Mouse (Mus musculus): Measurements from ENCODE around the gene Drosha. TPM values are rescaled to one million over a fixed set of nuclear protein-coding genes. Genes with fewer than 3 reads are reported as not detected.
"Not testable (repeated sequence)": the region's sequence is repeated elsewhere in the genome, so short reads cannot be mapped to it uniquely, and the experiment has no call there.

The Drosha gene
- polyA plus RNA-seq, 1 experiment from 2014 or later, result 66.8 TPM

GRCm38 (mm10) chr15:12900428-12901196 is 76.0 kb downstream of the Drosha start:
- H3K36me3 ChIP-seq, result peaks cover 96% of the 10 kb centered on the region
- no peak overlapping the region for H3K27ac ChIP-seq
- 94% methylated on average over 18 of the region's 18 CpGs for WGBS
- no peaks in the 10 kb centered on the region for H3K4me1 ChIP-seq (replicated peaks)
- H3K9me3 ChIP-seq, result no peaks in the 10 kb centered on the region
- no peaks in the 10 kb centered on the region for H3K27me3 ChIP-seq (ENCODE audit: insufficient read depth, poor library complexity, severe bottlenecking)
- no peak for DNase-seq (ENCODE audit: low spot score)
- H3K4me3 ChIP-seq, result no peak overlapping the region

GRCm38 (mm10) chr15:12901197-12901570 is 76.6 kb downstream of the Drosha start:
- 91% methylated on average over 8 of the region's 8 CpGs for whole genome bisulfite sequencing
- Histone ChIP-seq H3K36me3 (peaks cover 95% of the 10 kb centered on the region), H3K4me1 (replicated peaks) (no peaks in the 10 kb centered on the region)

DNA sequence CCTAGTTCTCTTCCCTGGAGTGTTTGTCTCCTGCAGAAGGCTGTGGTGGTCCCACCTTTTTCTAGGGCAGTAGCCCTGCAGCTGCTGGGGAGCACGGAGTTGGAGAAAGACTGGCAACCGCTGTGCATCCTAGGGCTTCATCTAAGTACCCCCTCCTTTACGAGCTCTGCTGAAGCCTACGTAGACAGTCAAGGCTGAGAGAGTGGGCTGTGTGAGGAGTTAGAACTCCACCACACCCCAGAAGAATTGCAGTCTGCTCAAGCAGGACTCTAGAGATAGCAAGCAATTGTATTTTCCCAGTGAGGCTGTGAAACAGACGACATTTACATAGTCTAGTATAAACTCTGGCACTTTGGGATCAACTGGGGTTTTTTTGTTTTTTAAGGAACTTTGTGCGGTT is 79.8 kb downstream of the Drosha start:
- Histone ChIP-seq H3K9me3 (no peaks in the 10 kb centered on the region), H3K4me3 (no peak overlapping the region), H3K27me3 (ENCODE audit: insufficient read depth, poor library complexity, severe bottlenecking) (no peaks in the 10 kb centered on the region), H3K27ac (no peak overlapping the region), H3K4me1 (replicated peaks) (no peaks in the 10 kb centered on the region), H3K36me3 (peaks cover 92% of the 10 kb centered on the region)
- 91% methylated on average over 6 of the region's 6 CpGs for WGBS
- DNase-seq (ENCODE audit: low spot score), result no peak

More at GRCm38 (mm10) chr15:12901197-12901570, 76.6 kb downstream of the Drosha start:
- H3K9me3 ChIP-seq, result no peaks in the 10 kb centered on the region
- no peaks in the 10 kb centered on the region for H3K27me3 ChIP-seq (ENCODE audit: insufficient read depth, poor library complexity, severe bottlenecking)
- no peak overlapping the region for H3K4me3 ChIP-seq
- no peak overlapping the region for H3K27ac ChIP-seq
- no peak for DNase-seq (ENCODE audit: low spot score)

- H3K36me3 ChIP-seq, result peaks cover 89% of the 10 kb centered on the region
- no peaks in the 10 kb centered on the region for H3K27me3 ChIP-seq (ENCODE audit: insufficient read depth, poor library complexity, severe bottlenecking)
- whole genome bisulfite sequencing, result 92% methylated on average over 19 of the region's 19 CpGs
- H3K4me1 ChIP-seq (replicated peaks), result no peaks in the 10 kb centered on the region
- no peak for DNase-seq (ENCODE audit: low spot score)
- H3K4me3 ChIP-seq, result no peak overlapping the region
- H3K27ac ChIP-seq, result no peak overlapping the region
- no peaks in the 10 kb centered on the region for H3K9me3 ChIP-seq
Measured at GRCm38 (mm10) chr15:12907962-12908719, 83.5 kb downstream of the Drosha start.

GRCm38 (mm10) chr15:12908720-12909028 is 84.1 kb downstream of the Drosha start:
- Histone ChIP-seq H3K27ac (no peak overlapping the region), H3K27me3 (ENCODE audit: insufficient read depth, poor library complexity, severe bottlenecking) (no peaks in the 10 kb centered on the region), H3K4me3 (no peak overlapping the region), H3K4me1 (replicated peaks) (no peaks in the 10 kb centered on the region), H3K9me3 (no peaks in the 10 kb centered on the region), H3K36me3 (peaks cover 89% of the 10 kb centered on the region)
- DNase-seq (ENCODE audit: low spot score), result no peak
- 87% methylated on average over 4 of the region's 4 CpGs for WGBS

DNA sequence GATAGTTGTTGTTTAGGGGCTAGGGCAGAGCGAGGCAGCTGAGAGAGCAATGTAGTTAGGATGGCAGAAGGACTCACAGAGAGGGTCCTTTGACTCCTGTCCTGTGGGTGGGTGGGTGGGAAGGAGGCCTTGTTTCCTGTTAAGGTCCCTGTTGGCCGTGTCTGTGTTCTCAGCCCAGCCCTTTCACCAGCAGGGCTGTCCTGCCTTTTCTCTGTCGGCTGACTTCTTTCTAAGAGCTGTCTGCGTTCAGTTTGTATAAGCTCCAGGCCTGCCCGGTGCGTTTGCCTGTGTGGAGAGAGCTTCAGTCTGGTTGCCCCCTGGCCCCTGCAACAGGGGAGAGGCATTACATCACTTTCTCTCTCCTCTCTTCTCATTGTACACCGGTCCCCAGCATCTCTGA is 84.6 kb downstream of the Drosha start:
- H3K27ac ChIP-seq, result no peak overlapping the region
- H3K9me3 ChIP-seq, result no peaks in the 10 kb centered on the region
- H3K36me3 ChIP-seq, result peaks cover 89% of the 10 kb centered on the region
- no peaks in the 10 kb centered on the region for H3K4me1 ChIP-seq (replicated peaks)
- H3K4me3 ChIP-seq, result no peak overlapping the region
- 79% methylated on average over 7 of the region's 7 CpGs for WGBS
- H3K27me3 ChIP-seq (ENCODE audit: insufficient read depth, poor library complexity, severe bottlenecking), result no peaks in the 10 kb centered on the region
- no peak for DNase-seq (ENCODE audit: low spot score)

GRCm38 (mm10) chr15:12911082-12911481 is 86.5 kb downstream of the Drosha start:
- Histone ChIP-seq H3K36me3 (peaks cover 90% of the 10 kb centered on the region), H3K9me3 (no peaks in the 10 kb centered on the region), H3K4me3 (no peak overlapping the region), H3K4me1 (replicated peaks) (no peaks in the 10 kb centered on the region), H3K27ac (no peak overlapping the region), H3K27me3 (ENCODE audit: insufficient read depth, poor library complexity, severe bottlenecking) (no peaks in the 10 kb centered on the region)
- WGBS, result 90% methylated on average over 7 of the region's 7 CpGs
- DNase-seq (ENCODE audit: low spot score), result no peak

GRCm38 (mm10) chr15:12916314-12916815 is 91.8 kb downstream of the Drosha start:
- 84% methylated on average over 10 of the region's 10 CpGs for WGBS
- Histone ChIP-seq H3K27me3 (ENCODE audit: insufficient read depth, poor library complexity, severe bottlenecking) (no peaks in the 10 kb centered on the region), H3K4me3 (no peak overlapping the region), H3K9me3 (no peaks in the 10 kb centered on the region), H3K4me1 (replicated peaks) (no peaks in the 10 kb centered on the region), H3K27ac (no peak overlapping the region), H3K36me3 (peaks cover 93% of the 10 kb centered on the region)
- no peak for DNase-seq (ENCODE audit: low spot score)

DNA sequence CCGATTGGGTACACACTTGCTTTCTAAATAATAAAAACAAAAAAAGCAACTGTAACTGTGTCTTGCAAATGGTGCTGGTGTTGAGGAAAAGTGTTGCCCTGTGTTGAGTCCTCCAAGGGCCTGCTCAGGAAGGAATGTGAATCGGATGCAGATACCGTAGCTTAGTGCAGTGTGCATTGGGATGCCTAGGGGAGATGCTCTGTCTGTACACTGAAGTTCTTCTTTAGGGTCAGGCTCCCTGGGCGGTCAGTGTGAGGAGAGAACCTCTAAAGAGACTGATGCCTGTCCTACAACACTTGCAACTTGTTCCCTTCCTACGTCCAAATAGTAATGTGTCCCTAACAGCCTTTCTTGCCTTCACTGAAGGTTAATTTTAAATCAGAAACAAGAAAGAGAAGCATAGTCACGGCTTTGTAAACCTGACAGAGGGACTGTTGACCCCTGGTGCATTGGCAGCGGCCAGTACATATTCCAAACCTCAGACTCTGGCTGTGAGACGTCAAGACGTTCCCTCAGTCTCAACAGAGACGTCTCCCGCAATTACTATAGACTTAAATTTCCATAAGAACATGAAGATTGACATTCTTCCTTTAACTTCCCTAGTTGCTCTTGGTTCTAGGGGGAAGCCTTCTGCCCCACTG is 94.8 kb downstream of the Drosha start:
- DNase-seq (ENCODE audit: low spot score); H3K9me3 ChIP-seq; H3K27ac ChIP-seq; H3K4me3 ChIP-seq; H3K4me1 ChIP-seq (replicated peaks); H3K27me3 ChIP-seq (ENCODE audit: insufficient read depth, poor library complexity, severe bottlenecking): not testable (repeated sequence)
- H3K36me3 ChIP-seq, result peaks cover 94% of the 10 kb centered on the region
- 75% methylated on average over 11 of the region's 11 CpGs for WGBS

DNA sequence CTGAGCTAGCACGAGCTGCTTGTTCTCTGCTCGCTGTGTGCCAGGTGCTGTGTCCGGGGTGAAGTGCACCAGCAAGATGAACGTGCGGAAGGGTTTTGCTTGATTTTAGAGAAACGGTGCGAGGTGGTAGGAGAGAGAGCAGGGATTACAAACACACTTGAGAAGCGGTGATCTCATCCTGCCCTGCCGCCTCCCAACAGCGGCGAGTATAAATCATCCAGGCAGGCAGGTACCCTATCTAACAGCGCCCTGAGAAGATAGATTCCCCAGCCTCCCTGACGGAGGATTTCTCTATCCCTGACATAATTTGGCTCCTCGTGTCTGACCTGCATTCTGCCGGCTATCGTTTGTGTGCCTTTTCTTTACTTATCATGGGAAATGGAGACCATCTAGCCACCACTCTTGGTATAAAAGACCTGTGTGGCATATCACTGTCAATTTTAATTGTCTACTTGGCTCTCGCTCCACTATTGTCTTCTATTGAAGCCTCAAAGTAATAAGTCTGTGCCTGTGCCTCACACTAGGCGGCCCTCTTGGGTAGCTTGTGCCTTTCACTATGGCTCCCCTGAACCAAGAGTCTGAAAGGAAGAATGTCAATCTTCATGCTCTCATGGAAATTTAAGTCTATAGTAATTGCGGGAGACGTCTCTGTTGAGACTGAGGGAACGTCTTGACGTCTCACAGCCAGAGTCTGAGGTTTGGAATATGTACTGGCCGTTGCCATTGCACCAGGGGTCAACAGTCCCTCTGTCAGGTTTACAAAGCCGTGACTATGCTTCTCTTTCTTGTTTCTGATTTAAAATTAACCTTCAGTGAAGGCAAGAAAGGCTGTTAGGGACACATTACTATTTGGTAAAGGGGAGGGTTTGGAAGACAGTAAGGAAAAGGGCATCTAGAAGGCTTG is 95.6 kb downstream of the Drosha start:
- Histone ChIP-seq H3K27me3 (ENCODE audit: insufficient read depth, poor library complexity, severe bottlenecking) (no peaks in the 10 kb centered on the region), H3K4me3 (no peak overlapping the region), H3K9me3 (no peaks in the 10 kb centered on the region), H3K27ac (no peak overlapping the region), H3K36me3 (peaks cover 96% of the 10 kb centered on the region), H3K4me1 (replicated peaks) (no peaks in the 10 kb centered on the region)
- DNase-seq (ENCODE audit: low spot score), result no peak
- WGBS, result 80% methylated on average over 24 of the region's 24 CpGs

GRCm38 (mm10) chr15:12921901-12922300 is 97.3 kb downstream of the Drosha start:
- Histone ChIP-seq H3K4me3 (no peak overlapping the region), H3K27me3 (ENCODE audit: insufficient read depth, poor library complexity, severe bottlenecking) (no peaks in the 10 kb centered on the region), H3K9me3 (no peaks in the 10 kb centered on the region), H3K36me3 (peaks cover 96% of the 10 kb centered on the region), H3K27ac (no peak overlapping the region), H3K4me1 (replicated peaks) (no peaks in the 10 kb centered on the region)
- WGBS, result 94% methylated on average over 6 of the region's 6 CpGs
- no peak for DNase-seq (ENCODE audit: low spot score)

DNA sequence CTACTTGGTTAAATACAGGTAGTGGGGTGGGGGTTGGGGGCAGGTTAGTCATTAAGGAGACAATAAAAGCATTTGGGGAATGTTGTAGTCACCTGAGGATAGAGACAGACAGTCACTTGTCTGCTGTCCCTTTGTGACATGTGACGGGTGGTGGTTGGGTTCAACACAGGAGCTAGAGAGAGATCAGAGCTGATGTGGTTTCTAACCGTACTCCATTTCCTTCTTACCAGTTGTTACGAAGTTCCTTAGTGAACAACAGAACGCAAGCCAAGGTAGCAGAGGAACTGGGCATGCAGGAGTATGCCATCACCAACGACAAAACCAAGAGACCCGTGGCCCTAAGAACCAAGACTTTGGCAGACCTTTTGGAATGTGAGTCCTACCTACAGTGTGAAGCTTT is 99.2 kb downstream of the Drosha start:
- Histone ChIP-seq H3K4me1 (replicated peaks) (no peaks in the 10 kb centered on the region), H3K27ac (no peak overlapping the region), H3K27me3 (ENCODE audit: insufficient read depth, poor library complexity, severe bottlenecking) (no peaks in the 10 kb centered on the region), H3K4me3 (no peak overlapping the region), H3K36me3 (peaks cover 94% of the 10 kb centered on the region), H3K9me3 (no peaks in the 10 kb centered on the region)
- DNase-seq (ENCODE audit: low spot score), result no peak
- 90% methylated on average over 6 of the region's 6 CpGs for WGBS

Measured in hindbrain, embryonic 10.5 days (tissue).